Mouse (Mus musculus): ENCODE measurements around the gene 5730455P16Rik.
A peak's percentile ranks its signal among the peaks of the same experiment; 100 is the strongest.
"Not testable (repeated sequence)": the region's sequence is repeated elsewhere in the genome, so short reads cannot be mapped to it uniquely, and the experiment has no call there.

5730455P16Rik gene

GRCm38 (mm10) chr11:80386790-80387189 is 9.0 kb upstream of the 5730455P16Rik start:
- no peaks in the 10 kb centered on the region for H3K27me3 ChIP-seq (ENCODE audit: control insufficient read depth, insufficient read depth, low read length, poor library complexity, severe bottlenecking)
- DNase-seq (ENCODE audit: low read depth, low spot score), result no peak
- peaks cover 13% of the 10 kb centered on the region for H3K36me3 ChIP-seq (ENCODE audit: control insufficient read depth, insufficient read depth, low read length, poor library complexity, severe bottlenecking)

GRCm38 (mm10) chr11:80385055-80385454 is 7.2 kb upstream of the 5730455P16Rik start:
- Histone ChIP-seq H3K36me3 (ENCODE audit: control insufficient read depth, insufficient read depth, low read length, poor library complexity, severe bottlenecking) (peaks cover 10% of the 10 kb centered on the region; the same call in 1 of the 2 replicates), H3K27me3 (ENCODE audit: control insufficient read depth, insufficient read depth, low read length, poor library complexity, severe bottlenecking) (no peaks in the 10 kb centered on the region)
- DNase-seq (ENCODE audit: low read depth, low spot score), result no peak

- Histone ChIP-seq H3K27me3 (ENCODE audit: control insufficient read depth, insufficient read depth, low read length, poor library complexity, severe bottlenecking) (no peaks in the 10 kb centered on the region), H3K36me3 (ENCODE audit: control insufficient read depth, insufficient read depth, low read length, poor library complexity, severe bottlenecking) (peaks cover 10% of the 10 kb centered on the region; the same call in 1 of the 2 replicates)
- no peak for DNase-seq (ENCODE audit: low read depth, low spot score)
Measured at GRCm38 (mm10) chr11:80384461-80384860, 6.6 kb upstream of the 5730455P16Rik start.

GRCm38 (mm10) chr11:80383626-80384046 is 5.8 kb upstream of the 5730455P16Rik start:
- Histone ChIP-seq H3K27me3 (ENCODE audit: control insufficient read depth, insufficient read depth, low read length, poor library complexity, severe bottlenecking) (no peaks in the 10 kb centered on the region), H3K36me3 (ENCODE audit: control insufficient read depth, insufficient read depth, low read length, poor library complexity, severe bottlenecking) (peaks cover 6% of the 10 kb centered on the region; the same call in 1 of the 2 replicates)
- peak; percentile 57 for DNase-seq (ENCODE audit: low read depth, low spot score)

GRCm38 (mm10) chr11:80383019-80383625 is 5.3 kb upstream of the 5730455P16Rik start, which contains the start of gene Zfp207:
Zfp207 (plus strand) TSS chr11:80383279.
- peaks cover 3% of the 10 kb centered on the region; the same call in 1 of the 2 replicates for H3K36me3 ChIP-seq (ENCODE audit: control insufficient read depth, insufficient read depth, low read length, poor library complexity, severe bottlenecking)
- no peaks in the 10 kb centered on the region for H3K27me3 ChIP-seq (ENCODE audit: control insufficient read depth, insufficient read depth, low read length, poor library complexity, severe bottlenecking)
- DNase-seq (ENCODE audit: low read depth, low spot score), result peak; percentile 97

GRCm38 (mm10) chr11:80382626-80383018 is 4.8 kb upstream of the 5730455P16Rik start:
- DNase-seq (ENCODE audit: low read depth, low spot score), result no peak
- peaks cover 3% of the 10 kb centered on the region; the same call in 1 of the 2 replicates for H3K36me3 ChIP-seq (ENCODE audit: control insufficient read depth, insufficient read depth, low read length, poor library complexity, severe bottlenecking)
- no peaks in the 10 kb centered on the region for H3K27me3 ChIP-seq (ENCODE audit: control insufficient read depth, insufficient read depth, low read length, poor library complexity, severe bottlenecking)

GRCm38 (mm10) chr11:80379184-80379583 is 1.4 kb upstream of the 5730455P16Rik start:
- not testable (repeated sequence) for H3K27me3 ChIP-seq (ENCODE audit: control insufficient read depth, insufficient read depth, low read length, poor library complexity, severe bottlenecking); H3K36me3 ChIP-seq (ENCODE audit: control insufficient read depth, insufficient read depth, low read length, poor library complexity, severe bottlenecking); DNase-seq (ENCODE audit: low read depth, low spot score)

GRCm38 (mm10) chr11:80378452-80379068 is 726 bp upstream of the 5730455P16Rik start:
- not testable (repeated sequence) for H3K36me3 ChIP-seq (ENCODE audit: control insufficient read depth, insufficient read depth, low read length, poor library complexity, severe bottlenecking)
- peak; percentile 25 for DNase-seq (ENCODE audit: low read depth, low spot score)

GRCm38 (mm10) chr11:80376651-80377050 is 1.2 kb downstream of the 5730455P16Rik start:
- no peaks in the 10 kb centered on the region for H3K27me3 ChIP-seq (ENCODE audit: control insufficient read depth, insufficient read depth, low read length, poor library complexity, severe bottlenecking)
- peaks cover 4% of the 10 kb centered on the region; the same call in 1 of the 2 replicates for H3K36me3 ChIP-seq (ENCODE audit: control insufficient read depth, insufficient read depth, low read length, poor library complexity, severe bottlenecking)
- peak; percentile 42 for DNase-seq (ENCODE audit: low read depth, low spot score)

More at GRCm38 (mm10) chr11:80378452-80379068, 726 bp upstream of the 5730455P16Rik start:
- not testable (repeated sequence) for H3K27me3 ChIP-seq (ENCODE audit: control insufficient read depth, insufficient read depth, low read length, poor library complexity, severe bottlenecking)

GRCm38 (mm10) chr11:80368949-80369348 is 8.9 kb downstream of the 5730455P16Rik start:
- Histone ChIP-seq H3K36me3 (ENCODE audit: control insufficient read depth, insufficient read depth, low read length, poor library complexity, severe bottlenecking) (peaks cover 12% of the 10 kb centered on the region), H3K27me3 (ENCODE audit: control insufficient read depth, insufficient read depth, low read length, poor library complexity, severe bottlenecking) (no peaks in the 10 kb centered on the region)
- no peak for DNase-seq (ENCODE audit: low read depth, low spot score)

- Histone ChIP-seq H3K27me3 (ENCODE audit: control insufficient read depth, insufficient read depth, low read length, poor library complexity, severe bottlenecking) (no peaks in the 10 kb centered on the region), H3K36me3 (ENCODE audit: control insufficient read depth, insufficient read depth, low read length, poor library complexity, severe bottlenecking) (0 out of 2 replicates have a peak, but pooled peaks cover 2% of the 10 kb centered on the region)
- peak; percentile 58 for DNase-seq (ENCODE audit: low read depth, low spot score)
Measured at GRCm38 (mm10) chr11:80354832-80355231, 23.0 kb downstream of the 5730455P16Rik start.

GRCm38 (mm10) chr11:80351832-80352430 is 25.9 kb downstream of the 5730455P16Rik start:
- Histone ChIP-seq H3K36me3 (ENCODE audit: control insufficient read depth, insufficient read depth, low read length, poor library complexity, severe bottlenecking) (no peaks in the 10 kb centered on the region), H3K27me3 (ENCODE audit: control insufficient read depth, insufficient read depth, low read length, poor library complexity, severe bottlenecking) (no peaks in the 10 kb centered on the region)
- DNase-seq (ENCODE audit: low read depth, low spot score), result peak; percentile 83

GRCm38 (mm10) chr11:80342482-80342881 is 35.4 kb downstream of the 5730455P16Rik start:
- no peak for DNase-seq (ENCODE audit: low read depth, low spot score)
- H3K27me3 ChIP-seq (ENCODE audit: control insufficient read depth, insufficient read depth, low read length, poor library complexity, severe bottlenecking), result no peaks in the 10 kb centered on the region
- no peaks in the 10 kb centered on the region for H3K36me3 ChIP-seq (ENCODE audit: control insufficient read depth, insufficient read depth, low read length, poor library complexity, severe bottlenecking)

GRCm38 (mm10) chr11:80336351-80336730 is 41.5 kb downstream of the 5730455P16Rik start:
- DNase-seq (ENCODE audit: low read depth, low spot score), result no peak
- Histone ChIP-seq H3K27me3 (ENCODE audit: control insufficient read depth, insufficient read depth, low read length, poor library complexity, severe bottlenecking) (no peaks in the 10 kb centered on the region), H3K36me3 (ENCODE audit: control insufficient read depth, insufficient read depth, low read length, poor library complexity, severe bottlenecking) (no peaks in the 10 kb centered on the region)

Data from splenic B cell, adult 2 months (primary cell).